In genomic region chr6:120585118-120585940, GRCm38 (mm10) we compare ENCODE assay signal across 9 mouse cellular contexts. TPM values are rescaled to one million over a fixed set of nuclear protein-coding genes. Genes with fewer than 3 reads are reported as not detected.
A peak's percentile ranks its signal among the peaks of the same experiment; 100 is the strongest.
DNase-seq lines count a peak whose midpoint lies in the region; ATAC-seq and TF ChIP-seq lines count a peak whose summit lies in the region.
"Had no signal": no experiment of that assay in that cellular context is flagged by ENCODE, and none has a peak within 500 bp of the region (broad histone marks: within the 10 kb centered on the region; RNA-seq: fewer than 3 reads in every experiment).

No protein-coding gene starts in this region.

- H3K4me1 ChIP-seq in midbrain, embryonic 10.5 days, result peaks cover 19% of the 10 kb centered on the region
- H3K4me1 ChIP-seq in midbrain, embryonic 11.5 days (ENCODE audit: control insufficient read depth, insufficient read depth, low read length), result peaks cover 2% of the 10 kb centered on the region; the same call in 1 of the 2 replicates
- H3K4me1 ChIP-seq in kidney, postnatal 0 days (replicated peaks; ENCODE audit: insufficient read depth, low read length), result no peaks in the 10 kb centered on the region

- H3K27ac ChIP-seq in midbrain, embryonic 10.5 days (replicated peaks), result 0 out of 2 replicates have a peak overlapping the region, but pooled peaks have one; percentile 24
- no peak overlapping the region for H3K27ac ChIP-seq in midbrain, embryonic 11.5 days (ENCODE audit: low read depth, low read length)
- no peak overlapping the region for H3K27ac ChIP-seq in kidney, postnatal 0 days

- peak; percentile 35 to 44 for DNase-seq in cerebellum, postnatal 10 days
- no peak for DNase-seq in cerebellum, postnatal 36 days
- DNase-seq in midbrain, embryonic 10.5 days (ENCODE audit: low spot score), result no peak
- DNase-seq in midbrain, embryonic 11.5 days (ENCODE audit: low spot score, missing footprints), result no peak
- DNase-seq in kidney, postnatal 0 days (ENCODE audit: low spot score), result peak; percentile 85
- no peak for DNase-seq in layer of hippocampus, adult 18-20 months (ENCODE audit: low spot score in 2 of 2)
- DNase-seq in testis, postnatal 14 days (ENCODE audit: low spot score), result no peak

- H3K36me3 ChIP-seq in midbrain, embryonic 10.5 days, result no peaks in the 10 kb centered on the region
- H3K36me3 ChIP-seq in midbrain, embryonic 11.5 days (ENCODE audit: control insufficient read depth, insufficient read depth, low read length), result no peaks in the 10 kb centered on the region
- no peaks in the 10 kb centered on the region for H3K36me3 ChIP-seq in kidney, postnatal 0 days (ENCODE audit: insufficient read depth, low read length)

- TF ChIP-seq CTCF in kidney, postnatal 0 days (IDR thresholded peaks at IDR 0.05; ENCODE audit: low read depth), result no peak

- no peak for ATAC-seq in midbrain, embryonic 11.5 days (ENCODE audit: low FRiP score)
- ATAC-seq in kidney, postnatal 0 days (replicated peaks; ENCODE audit: low FRiP score, low read depth), result peak; percentile 41
- ATAC-seq in neutrophil, adult 5-6 weeks (ENCODE audit: extremely low read depth, insufficient number of reproducible peaks, low FRiP score, poor library complexity, severe bottlenecking), result 0 out of 2 replicates have a peak, but pooled peaks have one; percentile 26

- H3K9ac ChIP-seq in midbrain, embryonic 11.5 days (ENCODE audit: low read length), result no peak overlapping the region
- H3K9ac ChIP-seq in kidney, postnatal 0 days (ENCODE audit: low read depth, low read length), result no peak overlapping the region

- no peaks in the 10 kb centered on the region for H3K9me3 ChIP-seq in midbrain, embryonic 10.5 days (replicated peaks)
- no peaks in the 10 kb centered on the region for H3K9me3 ChIP-seq in midbrain, embryonic 11.5 days (ENCODE audit: control insufficient read depth, low read length)
- no peaks in the 10 kb centered on the region for H3K9me3 ChIP-seq in kidney, postnatal 0 days (replicated peaks; ENCODE audit: low read length)
- H3K9me3 ChIP-seq: megakaryocyte, embryonic 14.5 days had no signal

- H3K27me3 ChIP-seq in midbrain, embryonic 10.5 days (ENCODE audit: low read depth, poor library complexity, severe bottlenecking), result no peaks in the 10 kb centered on the region
- no peaks in the 10 kb centered on the region for H3K27me3 ChIP-seq in midbrain, embryonic 11.5 days (ENCODE audit: control insufficient read depth, insufficient read depth, low read length)
- no peaks in the 10 kb centered on the region for H3K27me3 ChIP-seq in kidney, postnatal 0 days (ENCODE audit: insufficient read depth, low read length)

- H3K4me3 ChIP-seq in midbrain, embryonic 10.5 days, result no peak overlapping the region
- no peak overlapping the region for H3K4me3 ChIP-seq in midbrain, embryonic 11.5 days (ENCODE audit: low read depth, low read length)
- H3K4me3 ChIP-seq in kidney, postnatal 0 days (replicated peaks; ENCODE audit: low read depth, low read length), result no peak overlapping the region
- H3K4me3 ChIP-seq: megakaryocyte, embryonic 14.5 days had no signal

- no peak overlapping the region for H3K4me2 ChIP-seq in midbrain, embryonic 11.5 days
- H3K4me2 ChIP-seq in kidney, postnatal 0 days (ENCODE audit: low read length), result no peak overlapping the region

- 63% methylated on average over 9 of the region's 9 CpGs for WGBS in midbrain, embryonic 10.5 days
- WGBS in midbrain, embryonic 11.5 days, result 52% methylated on average over 9 of the region's 9 CpGs
- WGBS in kidney, postnatal 0 days, result 26% methylated on average over 9 of the region's 9 CpGs

RNA-seq across cellular contexts. Expression of gene Hdhd5, which starts 54.2 kb away (rescaled TPM):
- polyA plus RNA-seq in midbrain, embryonic 10.5 days (2016; fragmentation: Nextera tagmentation; extraction: Ambion mirVana), result 21.0 and 21.6 TPM in 2 replicates
- polyA plus RNA-seq in midbrain, embryonic 11.5 days (2014; fragmentation: Nextera tagmentation; extraction: Ambion mirVana), result 12.4 and 15.0 TPM in 2 replicates
- 15.9 and 17.9 TPM in 2 replicates for polyA plus RNA-seq in kidney, postnatal 0 days (2015; fragmentation: Nextera tagmentation; extraction: Ambion mirVana)
- 21.1 and 25.8 TPM in 2 replicates for total RNA-seq in neutrophil, adult 5-6 weeks (2017)
- 10 to 100 TPM; 27.7 to 30.5 TPM for total RNA-seq in layer of hippocampus, adult 18-20 months (2021)

Comparison
In these comparisons a context has a peak if more than half of its experiments do, and no peak if none do; other contexts are left out.
1. DNase-seq: peak in cerebellum, postnatal 10 days (2 of 2) and kidney, postnatal 0 days (single experiment); none in cerebellum, postnatal 36 days (0 of 2), midbrain, embryonic 10.5 days (single experiment), midbrain, embryonic 11.5 days (single experiment), layer of hippocampus, adult 18-20 months (0 of 2) and testis, postnatal 14 days (single experiment).